Mouse (Mus musculus) hematopoietic stem cell, adult 5-6 weeks (primary cell): ENCODE measurements around the gene Ldlr. TPM values are rescaled to one million over a fixed set of nuclear protein-coding genes. Genes with fewer than 3 reads are reported as not detected.

Experiments used
- ATAC-seq, 2 experiments: fragments of 125-278 bp in 1 of 2; replicated peaks in 1 of 2; 2 replicates each; pipeline ENCODE4 v1.8.0; 2016 to 2017; ENCODE audit warnings: inconsistent platforms in 2 of 2, mild to moderate bottlenecking in 2 of 2, moderate number of reproducible peaks in 2 of 2, low read depth in 1 of 2, moderate TSS enrichment in 1 of 2; ENCODE audit not compliant: low FRiP score in 2 of 2, poor library complexity in 2 of 2, severe bottlenecking in 2 of 2, insufficient read depth in 1 of 2, low TSS enrichment in 1 of 2
- total RNA-seq: library from RNA; stranded (forward); fragments of 172-1452, 232-1000 nt; gene quantifications from 2 replicates; pipeline ENCODE4 v1.2.3, GENCODE M21; 2017

The Ldlr gene
- total RNA-seq, 1 experiment from 2014 or later, result 22.4 TPM

GRCm38 (mm10) chr9:21715298-21715697, 8.0 kb upstream of the Ldlr start:
- ATAC-seq, result peak; percentile 98 to 99

GRCm38 (mm10) chr9:21717015-21717414, 6.3 kb upstream of the Ldlr start:
- no peak for ATAC-seq

DNA sequence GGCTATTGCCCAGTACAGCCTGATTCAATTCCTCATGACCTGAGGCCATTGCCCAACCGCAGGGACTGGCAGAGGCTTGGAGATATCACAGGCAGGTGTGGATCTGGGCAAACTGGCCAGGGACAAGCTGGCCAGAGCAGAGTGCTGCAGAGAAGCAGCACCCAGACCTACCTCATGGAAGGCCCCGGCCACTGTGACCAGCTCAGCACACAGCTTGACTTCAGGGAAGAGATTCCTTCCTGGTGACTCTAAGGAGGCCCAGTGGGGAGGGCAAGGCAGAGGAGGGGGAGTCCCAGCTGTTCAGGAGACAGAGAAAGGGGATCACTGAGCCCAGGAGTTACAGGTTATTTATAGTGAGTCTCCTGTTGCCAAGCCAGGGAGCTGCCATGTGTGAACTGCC, 2.2 kb upstream of the Ldlr start:
- no peak for ATAC-seq

- peak; percentile 91 to 94 for ATAC-seq
Measured at GRCm38 (mm10) chr9:21724147-21724536, 859 bp downstream of the Ldlr start.

- no peak for ATAC-seq
Measured at GRCm38 (mm10) chr9:21725224-21726121, 2.2 kb downstream of the Ldlr start.

- no peak for ATAC-seq
Measured at GRCm38 (mm10) chr9:21726218-21726975, 3.1 kb downstream of the Ldlr start.

DNA sequence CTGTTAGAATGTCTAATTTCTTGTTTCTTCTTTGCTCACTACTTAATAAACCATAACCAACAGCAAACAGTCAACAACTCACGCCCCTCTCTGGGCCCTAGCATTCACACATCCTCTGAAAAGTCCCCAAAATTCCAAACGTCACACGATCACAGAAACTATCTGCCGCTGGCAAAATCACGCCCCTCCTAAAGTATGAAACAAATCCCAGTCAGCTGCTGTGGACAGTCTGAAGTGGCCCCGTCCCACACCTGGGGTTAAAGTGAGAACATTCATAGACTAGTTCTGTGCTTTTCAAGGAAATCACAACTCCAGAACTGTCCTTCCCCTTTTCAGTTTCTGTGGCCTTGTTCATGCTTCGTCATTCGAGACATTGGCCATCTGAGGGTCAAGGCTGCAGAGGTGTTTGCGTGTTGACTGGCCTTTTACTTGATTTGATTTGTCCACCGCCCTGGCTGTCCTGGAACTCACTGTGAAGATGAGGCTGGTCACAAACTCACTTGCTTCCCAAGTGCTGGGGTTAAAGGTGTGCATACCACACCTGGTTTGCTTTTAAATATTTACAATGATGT, 5.1 kb downstream of the Ldlr start:
- ATAC-seq, result no peak

- no peak for ATAC-seq
Measured at GRCm38 (mm10) chr9:21729264-21729663, 6.0 kb downstream of the Ldlr start.

- no peak for ATAC-seq
Measured at GRCm38 (mm10) chr9:21732288-21732687, 9.0 kb downstream of the Ldlr start.

DNA sequence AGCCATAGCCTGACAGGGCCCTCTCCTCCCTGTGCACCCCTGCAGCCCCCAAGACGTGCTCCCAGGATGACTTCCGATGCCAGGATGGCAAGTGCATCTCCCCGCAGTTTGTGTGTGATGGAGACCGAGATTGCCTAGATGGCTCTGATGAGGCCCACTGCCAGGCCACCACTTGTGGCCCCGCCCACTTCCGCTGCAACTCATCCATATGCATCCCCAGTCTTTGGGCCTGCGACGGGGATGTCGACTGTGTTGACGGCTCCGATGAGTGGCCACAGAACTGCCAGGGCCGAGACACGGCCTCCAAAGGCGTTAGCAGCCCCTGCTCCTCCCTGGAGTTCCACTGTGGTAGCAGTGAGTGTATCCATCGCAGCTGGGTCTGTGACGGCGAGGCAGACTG, 10.2 kb downstream of the Ldlr start:
- ATAC-seq, result no peak

DNA sequence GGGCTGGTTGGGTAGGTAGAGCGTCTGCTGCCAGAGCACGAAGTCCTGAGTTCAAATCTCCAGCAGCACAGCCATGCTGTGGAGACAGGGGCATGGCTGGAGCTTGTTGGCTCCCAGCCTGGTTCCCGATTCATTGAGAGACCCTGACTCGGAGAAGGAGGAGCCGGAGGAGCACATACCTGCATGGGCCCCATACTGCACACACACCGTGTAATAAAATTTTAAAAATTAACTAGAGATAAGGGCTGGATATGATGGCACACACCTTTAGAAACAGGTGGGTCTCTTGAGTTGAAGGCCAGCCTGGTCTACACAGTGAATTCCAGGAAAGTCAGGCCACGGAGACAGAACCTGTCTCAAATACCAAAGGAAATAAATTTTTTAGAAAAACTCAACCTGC, 10.7 kb downstream of the Ldlr start:
- ATAC-seq, result no peak

- no peak for ATAC-seq
Measured at GRCm38 (mm10) chr9:21735126-21735525, 11.8 kb downstream of the Ldlr start.

- ATAC-seq, result no peak
Measured at GRCm38 (mm10) chr9:21736580-21736979, 13.3 kb downstream of the Ldlr start.

DNA sequence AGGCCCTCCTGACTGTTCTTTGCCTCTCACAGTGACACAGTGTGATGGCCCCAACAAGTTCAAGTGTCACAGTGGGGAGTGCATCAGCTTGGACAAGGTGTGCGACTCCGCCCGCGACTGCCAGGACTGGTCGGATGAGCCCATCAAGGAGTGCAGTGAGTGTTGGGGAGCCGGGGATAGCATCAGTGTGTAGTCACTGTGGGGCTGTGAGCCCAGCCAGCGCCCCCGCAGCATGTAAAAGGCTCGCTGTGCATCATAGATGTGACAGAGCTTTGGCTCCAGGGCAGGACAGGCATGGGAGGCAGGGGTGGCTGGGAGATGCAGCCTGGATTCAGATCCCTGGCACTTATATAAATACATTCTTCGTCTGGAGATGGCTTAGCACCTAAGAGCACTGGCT, 13.9 kb downstream of the Ldlr start:
- ATAC-seq, result no peak

- no peak for ATAC-seq
Measured at GRCm38 (mm10) chr9:21738776-21739175, 15.5 kb downstream of the Ldlr start.

DNA sequence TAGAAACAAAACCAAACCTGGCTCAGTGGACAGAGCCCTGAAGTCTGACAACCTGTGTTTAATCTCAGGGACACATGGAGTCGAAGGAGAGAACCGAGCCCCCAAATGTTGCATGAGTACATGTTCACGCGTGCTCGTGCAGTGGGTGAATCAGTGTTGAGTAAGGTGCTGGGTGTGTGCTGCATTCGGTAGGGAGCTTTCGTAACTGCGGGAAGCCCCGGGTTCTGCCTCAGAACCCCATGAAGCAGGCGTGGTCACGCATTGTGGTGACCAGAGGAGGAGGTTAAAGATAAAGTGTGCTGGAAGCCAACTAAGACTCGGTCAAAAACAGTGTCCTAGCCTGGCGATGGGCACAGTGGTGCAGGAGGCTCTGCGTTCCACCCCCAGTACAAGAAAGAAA, 17.1 kb downstream of the Ldlr start:
- ATAC-seq, result no peak

- ATAC-seq, result no peak
Measured at GRCm38 (mm10) chr9:21741514-21741913, 18.2 kb downstream of the Ldlr start.

DNA sequence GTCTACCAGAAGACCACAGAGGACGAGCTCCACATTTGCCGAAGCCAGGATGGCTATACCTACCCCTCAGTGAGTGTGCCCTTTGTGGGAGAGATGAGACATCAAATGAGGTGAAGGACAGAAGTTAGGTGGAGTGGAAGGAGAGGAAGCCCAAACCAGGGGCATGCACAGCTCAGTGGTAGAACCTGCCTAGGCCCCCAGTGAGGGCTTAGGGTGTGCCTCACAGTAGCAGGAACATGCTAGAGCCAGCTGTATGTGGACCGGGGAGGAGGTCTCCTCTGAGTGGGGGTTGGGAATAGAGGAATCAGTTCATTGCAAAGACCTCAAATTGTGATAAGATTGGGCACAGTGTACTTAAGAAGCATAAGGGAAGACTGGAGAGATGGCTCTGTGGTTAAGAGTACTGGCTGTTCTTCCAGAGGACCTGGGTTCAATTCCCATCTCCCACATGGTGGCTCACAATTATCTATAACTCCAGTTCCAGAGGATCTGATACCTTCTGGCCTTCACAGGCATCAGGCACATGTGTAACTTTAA, 24.0 kb downstream of the Ldlr start:
- no peak for ATAC-seq
